Mouse (Mus musculus) embryonic facial prominence, embryonic 11.5 days (tissue): ENCODE results near the gene Pold3. TPM values are rescaled to one million over a fixed set of nuclear protein-coding genes. Genes with fewer than 3 reads are reported as not detected.
A peak's percentile ranks its signal among the peaks of the same experiment; 100 is the strongest.

Source experiments
- ATAC-seq: fragments of 200-750 bp; cut with Nextera tagmentation; replicated peaks from 2 replicates; pipeline ENCODE4 v1.8.0; 2017; ENCODE audit warnings: low read depth; ENCODE audit not compliant: insufficient number of reproducible peaks, low FRiP score, low TSS enrichment
- DNase-seq: peaks from one replicate; pipeline ENCODE4 v3.0.0-alpha.2; 2015; ENCODE audit warnings: low spot score
- H3K27ac ChIP-seq: fragments of 300-500 bp; sonication (generic); replicated peaks from 2 replicates; pipeline ENCODE4 v1.5.1; 2014; ENCODE audit warnings: mild to moderate bottlenecking, low read depth, low read length, control low read depth
- H3K27me3 ChIP-seq: fragments of 300-500 bp; sonication (generic); 2 replicates; pipeline ENCODE4 v1.6.1; 2014; ENCODE audit warnings: mild to moderate bottlenecking, low read length, moderate library complexity, mixed read lengths; ENCODE audit not compliant: control insufficient read depth, insufficient read depth
- H3K36me3 ChIP-seq: fragments of 300-500 bp; sonication (generic); replicated peaks from 2 replicates; pipeline ENCODE4 v1.6.1; 2014; ENCODE audit warnings: low read depth, mild to moderate bottlenecking, low read length, moderate library complexity, mixed read lengths; ENCODE audit not compliant: control insufficient read depth, insufficient read depth
- H3K4me1 ChIP-seq: fragments of 300-500 bp; sonication (generic); 2 replicates; pipeline ENCODE4 v1.6.1; 2014; ENCODE audit warnings: low read length, mixed read lengths; ENCODE audit not compliant: control insufficient read depth, insufficient read depth
- H3K4me2 ChIP-seq: fragments of 300-500 bp; sonication (generic); 2 replicates; pipeline ENCODE4 v1.6.1; 2014; ENCODE audit warnings: low read depth, mild to moderate bottlenecking, control low read depth, low read length, moderate library complexity
- H3K4me3 ChIP-seq: fragments of 300-500 bp; sonication (generic); 2 replicates; pipeline ENCODE4 v1.5.1; 2014; ENCODE audit warnings: low read depth, low read length, control low read depth
- H3K9ac ChIP-seq: fragments of 300-500 bp; sonication (generic); replicated peaks from 2 replicates; pipeline ENCODE4 v1.6.1; 2014; ENCODE audit warnings: mild to moderate bottlenecking, control low read depth, low read length
- H3K9me3 ChIP-seq: fragments of 300-500 bp; sonication (generic); replicated peaks from 2 replicates; pipeline ENCODE4 v1.6.1; 2016; ENCODE audit warnings: mild to moderate bottlenecking, low read length, inconsistent platforms, mixed read lengths; ENCODE audit not compliant: control insufficient read depth
- WGBS: fragments of 180-500 bp; shearing (Covaris S2); extraction: QIAGEN DNeasy Blood & Tissue Kit; methylation state at CpG from one replicate; pipeline ENCODE4 v1.1.7; 2014; 5-methylcytosine and 5-hydroxymethylcytosine counted together
- polyA plus RNA-seq: library from polyadenylated mRNA; unstranded; fragments of >200 nt; fragmentation: Nextera tagmentation; extraction: Ambion mirVana; gene quantifications from 2 replicates; pipeline ENCODE4 v1.2.1, GENCODE M21; 2014

Pold3 gene
- 99.9 and 110 TPM in 2 replicates for polyA plus RNA-seq

DNA sequence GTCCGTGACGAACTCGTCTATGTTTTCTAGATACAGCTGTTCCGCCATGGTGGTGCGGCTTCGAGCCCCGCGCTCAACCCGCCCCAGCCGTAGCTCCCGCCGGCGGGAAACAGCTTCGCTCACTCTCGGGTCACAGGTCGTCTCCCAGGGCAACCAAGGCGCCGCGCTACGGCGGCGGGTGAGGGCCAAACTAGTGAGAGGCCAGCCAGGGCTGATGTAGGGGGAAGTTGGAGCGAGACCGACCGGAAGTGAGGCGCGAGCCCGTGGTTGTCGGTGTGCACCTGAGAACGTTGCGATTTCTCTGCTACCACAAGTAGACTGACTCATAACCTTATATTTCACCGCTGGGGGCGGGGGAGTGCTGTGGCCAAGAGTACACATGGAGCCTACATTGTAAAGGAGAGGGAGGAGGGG lies at the start of gene Pold3:
Gene Pold3, minus strand, starts transcription at position 190 of the 414 bp plus-strand sequence.
- no peaks in the 10 kb centered on the region for H3K36me3 ChIP-seq
- H3K4me1 ChIP-seq, result no peaks in the 10 kb centered on the region
- ATAC-seq (peak; percentile 91), DNase-seq (peak; percentile 99)
- peak within 1 kb of the TSS; percentile 92 for H3K4me3 ChIP-seq
- no peaks in the 10 kb centered on the region for H3K27me3 ChIP-seq
- no peaks in the 10 kb centered on the region for H3K9me3 ChIP-seq
- peak within 1 kb of the TSS; percentile 71 for H3K4me2 ChIP-seq
- WGBS, result under 1% methylated on average over 33 of the region's 33 CpGs
- peak within 1 kb of the TSS; percentile 87 for H3K9ac ChIP-seq
- peak within 1 kb of the TSS; percentile 72 for H3K27ac ChIP-seq

DNA sequence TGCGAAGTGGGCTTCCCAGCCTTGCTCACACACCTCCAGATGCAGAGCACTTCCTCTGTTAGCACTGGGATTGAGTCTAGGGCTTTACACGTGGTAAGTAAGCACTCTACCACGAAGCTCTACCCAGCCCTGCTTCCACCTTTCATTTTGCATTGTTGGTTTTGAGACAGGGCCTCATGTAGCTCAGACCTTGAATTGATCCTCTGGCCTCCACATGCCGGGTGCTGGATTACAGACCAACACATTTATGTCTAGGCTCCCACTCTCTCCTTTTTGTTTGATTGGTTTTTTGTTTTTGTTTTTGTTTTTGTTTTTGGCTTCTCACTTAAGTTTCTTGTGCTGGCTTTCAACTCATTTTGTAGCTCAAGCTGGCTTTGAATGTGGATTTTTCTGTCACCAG lies 49.4 kb upstream of the Pold3 start:
- 64% methylated on average over 4 of the region's 4 CpGs for WGBS
- Histone ChIP-seq H3K9me3 (no peaks in the 10 kb centered on the region), H3K4me3 (no peak overlapping the region), H3K4me2 (no peak overlapping the region), H3K27ac (no peak overlapping the region), H3K27me3 (no peaks in the 10 kb centered on the region), H3K36me3 (no peaks in the 10 kb centered on the region), H3K9ac (no peak overlapping the region), H3K4me1 (no peaks in the 10 kb centered on the region)
- ATAC-seq (no peak), DNase-seq (no peak)

DNA sequence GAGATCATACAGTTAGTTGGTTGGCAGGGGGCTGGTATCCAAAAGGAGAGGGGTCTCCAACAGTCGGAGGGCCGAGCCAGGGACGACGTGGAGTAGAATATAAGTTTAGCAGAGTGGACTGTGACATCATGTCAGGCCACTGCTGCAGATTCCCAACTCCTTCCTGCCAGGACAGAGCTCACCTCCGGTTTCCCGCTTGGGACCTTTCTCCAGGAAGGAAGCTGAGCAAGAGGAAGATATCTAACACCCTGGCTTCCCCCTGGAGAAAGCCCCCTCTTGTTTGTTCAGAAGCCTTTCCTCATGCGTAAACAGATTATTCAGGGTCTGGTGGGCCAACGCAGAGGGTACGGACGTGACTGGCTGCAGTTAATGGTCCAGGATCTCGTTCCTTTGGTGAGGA lies 47.3 kb upstream of the Pold3 start:
- Histone ChIP-seq H3K9me3 (no peaks in the 10 kb centered on the region), H3K9ac (no peak overlapping the region), H3K27ac (no peak overlapping the region), H3K4me2 (no peak overlapping the region), H3K4me3 (no peak overlapping the region), H3K27me3 (no peaks in the 10 kb centered on the region), H3K4me1 (no peaks in the 10 kb centered on the region), H3K36me3 (no peaks in the 10 kb centered on the region)
- DNase-seq (no peak), ATAC-seq (no peak)
- WGBS, result 76% methylated on average over 11 of the region's 11 CpGs

DNA sequence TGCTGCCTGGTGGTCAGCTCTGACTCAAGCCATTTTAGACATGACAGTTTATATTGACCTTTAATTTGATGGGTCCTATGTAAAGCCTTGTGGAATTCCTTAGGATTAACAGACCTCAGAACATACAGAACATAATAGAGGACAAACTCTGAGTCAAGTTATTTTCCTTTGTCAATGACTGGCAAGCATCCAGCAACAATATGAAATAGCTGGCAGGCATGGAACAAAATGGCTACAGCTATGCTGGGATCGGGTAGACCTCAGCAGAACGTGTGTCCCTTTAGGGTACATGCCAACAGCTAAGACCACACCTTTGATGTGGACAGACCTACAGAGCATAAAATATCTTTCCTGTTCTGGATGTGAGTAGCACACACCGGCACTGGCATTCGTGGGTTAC lies 42.1 kb upstream of the Pold3 start:
- no peak for ATAC-seq
- no peak overlapping the region for H3K4me3 ChIP-seq
- 90% methylated on average over 4 of the region's 4 CpGs for WGBS

DNA sequence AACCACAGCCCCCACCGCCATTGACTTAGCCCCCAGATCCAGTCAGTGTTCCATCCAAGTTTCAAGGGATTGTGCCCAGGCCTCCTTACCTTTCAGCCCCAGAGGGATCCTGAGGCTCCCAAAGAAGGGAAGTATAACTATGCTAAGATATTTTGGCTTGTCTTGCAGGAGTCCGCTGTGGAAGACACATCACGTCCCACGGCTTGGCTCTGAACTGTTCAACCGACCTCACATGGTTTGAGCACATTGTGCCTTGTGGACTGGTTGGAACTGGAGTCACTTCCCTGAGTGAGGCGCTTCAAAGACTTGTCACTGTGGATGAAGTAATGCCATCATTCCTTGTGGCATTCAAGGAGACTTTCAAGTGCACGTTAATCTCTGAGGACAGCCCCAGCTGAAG lies 38.6 kb upstream of the Pold3 start:
- H3K36me3 ChIP-seq, result no peaks in the 10 kb centered on the region
- H3K4me2 ChIP-seq, result peak overlapping the region; percentile 88
- no peak for DNase-seq
- H3K4me3 ChIP-seq, result peak overlapping the region; percentile 78
- H3K9me3 ChIP-seq, result no peaks in the 10 kb centered on the region
- H3K4me1 ChIP-seq, result no peaks in the 10 kb centered on the region
- ATAC-seq, result peak; percentile 16
- 77% methylated on average over 7 of the region's 7 CpGs for WGBS
- H3K27me3 ChIP-seq, result no peaks in the 10 kb centered on the region
- H3K27ac ChIP-seq, result 0 out of 2 replicates have a peak overlapping the region, but pooled peaks have one; percentile 96
- peak overlapping the region; percentile 94 for H3K9ac ChIP-seq

More for the DNA sequence above, 42.1 kb upstream of the Pold3 start:
- H3K9ac ChIP-seq, result no peak overlapping the region
- H3K27me3 ChIP-seq, result no peaks in the 10 kb centered on the region
- H3K36me3 ChIP-seq, result no peaks in the 10 kb centered on the region
- no peaks in the 10 kb centered on the region for H3K4me1 ChIP-seq
- no peak for DNase-seq
- no peak overlapping the region for H3K27ac ChIP-seq
- no peak overlapping the region for H3K4me2 ChIP-seq
- H3K9me3 ChIP-seq, result no peaks in the 10 kb centered on the region

DNA sequence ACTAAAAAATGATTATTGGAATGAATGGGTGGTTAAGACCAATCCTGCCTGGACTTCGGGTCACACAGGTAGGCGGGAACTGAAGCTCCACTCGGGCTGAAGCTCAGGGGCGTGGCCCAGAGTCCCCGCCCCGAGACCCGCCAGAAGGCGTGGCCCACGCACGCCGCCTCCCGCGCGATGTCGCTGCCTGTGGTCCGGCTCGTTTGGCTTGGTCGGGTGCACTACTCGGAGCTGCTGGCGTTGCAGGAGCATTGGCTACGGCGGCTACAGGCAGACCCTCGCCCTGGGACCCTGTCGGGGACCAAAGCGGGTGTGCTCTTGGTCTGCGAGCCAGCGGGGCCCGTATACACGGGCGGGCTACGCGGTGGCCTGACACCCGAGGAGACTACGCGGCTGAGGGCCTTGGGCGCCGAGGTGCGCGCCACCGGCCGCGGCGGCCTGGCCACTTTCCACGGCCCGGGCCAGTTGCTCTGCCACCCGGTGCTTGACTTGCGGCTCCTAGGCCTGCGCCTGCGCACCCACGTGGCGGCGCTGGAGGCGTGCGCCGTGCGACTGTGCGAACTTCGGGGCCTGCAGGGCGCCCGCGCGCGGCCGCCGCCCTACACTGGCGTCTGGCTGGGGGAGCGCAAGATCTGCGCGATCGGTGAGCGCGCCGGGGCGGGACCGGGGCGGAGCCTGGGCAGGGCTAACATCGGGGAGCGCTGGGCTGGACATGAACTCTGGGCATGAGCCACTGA lies 37.9 kb upstream of the Pold3 start, which contains the start of gene Lipt2:
Gene Lipt2, plus strand, starts transcription at position 173 of the 737 bp plus-strand sequence.
- H3K27ac ChIP-seq, result peak within 1 kb of the TSS; percentile 96
- DNase-seq (peak; percentile 92), ATAC-seq (peak; percentile 96)
- under 1% methylated on average over 78 of the region's 78 CpGs for WGBS
- H3K4me3 ChIP-seq, result peak within 1 kb of the TSS; percentile 78
- no peaks in the 10 kb centered on the region for H3K4me1 ChIP-seq
- H3K9me3 ChIP-seq, result no peaks in the 10 kb centered on the region
- H3K36me3 ChIP-seq, result no peaks in the 10 kb centered on the region
- H3K4me2 ChIP-seq, result peak within 1 kb of the TSS; percentile 88
- H3K9ac ChIP-seq, result peak within 1 kb of the TSS; percentile 94
- no peaks in the 10 kb centered on the region for H3K27me3 ChIP-seq

DNA sequence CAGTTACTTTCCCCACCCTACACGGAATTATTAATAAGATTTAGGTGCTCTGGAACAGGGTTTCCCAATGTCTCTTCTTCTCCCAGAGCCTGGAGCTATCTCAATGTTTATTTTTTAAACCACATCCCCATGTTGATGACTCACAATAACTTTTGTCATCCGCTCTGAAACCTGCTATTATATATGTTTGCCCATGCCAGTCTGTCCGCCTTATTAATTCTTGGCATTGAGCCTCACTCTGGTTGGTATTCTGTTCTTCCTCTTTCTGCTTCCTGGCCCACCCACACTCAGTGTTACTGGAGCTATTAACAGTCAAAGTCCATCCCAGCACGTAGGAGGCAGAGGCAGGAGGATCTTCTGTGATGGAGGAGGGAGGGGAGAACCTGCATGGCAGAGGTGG lies 36.3 kb upstream of the Pold3 start:
- H3K36me3 ChIP-seq, result no peaks in the 10 kb centered on the region
- no peaks in the 10 kb centered on the region for H3K9me3 ChIP-seq
- 84% methylated on average over 4 of the region's 4 CpGs for WGBS
- no peak overlapping the region for H3K9ac ChIP-seq
- H3K4me1 ChIP-seq, result no peaks in the 10 kb centered on the region
- no peak overlapping the region for H3K4me3 ChIP-seq
- no peak overlapping the region for H3K27ac ChIP-seq
- no peak overlapping the region for H3K4me2 ChIP-seq
- ATAC-seq, result no peak
- DNase-seq, result no peak
- no peaks in the 10 kb centered on the region for H3K27me3 ChIP-seq

DNA sequence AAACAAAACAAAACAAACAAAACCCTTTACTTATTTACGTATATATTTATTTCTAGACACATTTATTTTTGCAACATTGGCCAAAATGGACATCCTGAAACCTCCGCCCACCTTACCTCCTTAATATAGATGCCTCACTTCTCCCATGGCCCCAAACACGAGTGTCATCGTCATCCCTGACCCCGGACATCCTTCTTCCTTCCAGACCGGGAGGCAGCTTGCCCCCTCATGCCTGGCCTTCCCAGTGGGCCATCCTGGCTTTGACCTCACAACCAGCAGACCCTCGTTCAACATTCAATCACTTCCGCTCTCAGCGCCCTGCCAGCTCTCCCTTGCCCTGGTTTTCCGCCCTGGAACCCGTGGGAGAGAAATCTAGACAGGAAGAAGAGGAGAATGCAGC lies 29.3 kb upstream of the Pold3 start:
- 79% methylated on average over 11 of the region's 11 CpGs for WGBS
- Histone ChIP-seq H3K27me3 (no peaks in the 10 kb centered on the region), H3K9ac (no peak overlapping the region), H3K4me1 (no peaks in the 10 kb centered on the region), H3K4me3 (no peak overlapping the region), H3K27ac (no peak overlapping the region), H3K4me2 (no peak overlapping the region), H3K9me3 (no peaks in the 10 kb centered on the region), H3K36me3 (no peaks in the 10 kb centered on the region)
- DNase-seq (no peak), ATAC-seq (no peak)
